Mouse (Mus musculus) heart, adult 2 months (tissue): ENCODE results near the gene Notch1.

Experiments
- CTCF ChIP-seq: fragments of 200-600 bp; IDR thresholded peaks from 2 replicates; pipeline ENCODE4 v1.8.1; 2022; ENCODE audit warnings: antibody characterized with exemption, mild to moderate bottlenecking, moderate library complexity
- EP300 ChIP-seq: fragments of 200-500 bp; IDR thresholded peaks from 2 replicates; pipeline ENCODE4 v1.6.1; 2011; ENCODE audit warnings: low read depth, low read length, control low read depth; ENCODE audit not compliant: insufficient read depth

DNA sequence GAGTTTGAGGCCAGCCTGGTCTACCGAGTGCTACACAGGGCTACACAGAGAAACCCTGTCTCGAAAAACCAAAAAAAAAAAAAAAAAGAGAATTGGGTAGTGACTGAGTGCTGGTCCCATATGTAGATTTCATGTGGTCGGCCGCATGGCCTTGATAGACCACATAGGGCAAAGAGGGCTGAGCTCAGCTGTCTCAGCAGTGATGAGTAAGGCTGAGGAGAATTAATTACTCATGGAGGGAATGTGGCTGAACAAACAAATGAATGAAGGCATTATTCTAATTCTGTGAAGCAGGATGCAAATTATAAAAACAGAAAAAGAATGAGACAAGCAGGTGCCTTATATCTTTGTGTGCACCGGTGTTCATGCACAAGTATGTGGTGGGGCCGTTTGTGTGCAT is 15.4 kb upstream of the Notch1 start:
- no peak for TF ChIP-seq EP300
- no peak for TF ChIP-seq CTCF
